Mouse (Mus musculus): ENCODE measurements around the gene Map3k3.

The Map3k3 gene

DNA sequence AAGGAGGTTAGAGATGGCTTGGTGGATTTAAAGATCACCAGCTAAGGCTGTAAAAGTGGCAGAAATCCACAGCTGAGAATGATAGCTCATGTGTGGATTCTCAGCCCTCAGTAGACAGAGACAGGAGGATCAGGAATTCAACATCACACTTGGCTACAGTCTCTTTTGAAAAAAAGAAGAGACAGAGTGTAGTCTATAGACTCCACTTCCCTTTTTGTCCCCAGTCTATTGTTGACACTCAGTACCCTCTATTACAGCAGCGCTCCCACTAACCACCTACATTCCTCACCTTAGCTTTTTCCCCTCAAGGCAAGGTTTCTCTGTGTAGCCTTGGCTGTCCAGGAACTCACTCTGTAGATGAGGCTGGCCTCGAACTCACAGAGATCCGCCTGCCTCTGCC, 107.3 kb downstream of the Map3k3 start:
- CTCF ChIA-PET, result interaction anchor here (1.1 kb wide), 1 partner anchor 34 kb away, joined by 3 read pairs; no protein-coding TSS in a partner anchor

DNA sequence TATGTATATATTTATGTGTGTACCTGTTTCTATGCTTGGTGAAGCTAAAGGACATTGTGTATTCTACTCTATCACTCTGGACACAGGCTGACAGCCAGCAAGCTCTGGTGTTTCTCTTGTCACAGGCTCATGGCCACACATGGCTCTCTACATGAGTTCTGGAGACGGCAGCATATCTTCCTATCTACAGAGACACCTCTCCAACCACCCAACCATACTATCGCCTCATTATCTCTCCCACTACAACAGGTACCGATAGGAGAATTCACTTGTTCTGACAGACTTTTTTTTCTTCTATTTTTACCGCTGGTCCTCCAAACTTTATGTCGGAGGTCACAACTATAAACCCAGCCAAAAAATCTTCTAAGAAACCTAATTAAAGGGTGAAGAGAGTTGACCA, 107.8 kb downstream of the Map3k3 start:
- CTCF ChIA-PET, result interaction anchor here (0.6 to 1.1 kb wide), 2 partner anchors 34 to 641 kb away, joined by 3 to 12 read pairs; no protein-coding TSS in a partner anchor

DNA sequence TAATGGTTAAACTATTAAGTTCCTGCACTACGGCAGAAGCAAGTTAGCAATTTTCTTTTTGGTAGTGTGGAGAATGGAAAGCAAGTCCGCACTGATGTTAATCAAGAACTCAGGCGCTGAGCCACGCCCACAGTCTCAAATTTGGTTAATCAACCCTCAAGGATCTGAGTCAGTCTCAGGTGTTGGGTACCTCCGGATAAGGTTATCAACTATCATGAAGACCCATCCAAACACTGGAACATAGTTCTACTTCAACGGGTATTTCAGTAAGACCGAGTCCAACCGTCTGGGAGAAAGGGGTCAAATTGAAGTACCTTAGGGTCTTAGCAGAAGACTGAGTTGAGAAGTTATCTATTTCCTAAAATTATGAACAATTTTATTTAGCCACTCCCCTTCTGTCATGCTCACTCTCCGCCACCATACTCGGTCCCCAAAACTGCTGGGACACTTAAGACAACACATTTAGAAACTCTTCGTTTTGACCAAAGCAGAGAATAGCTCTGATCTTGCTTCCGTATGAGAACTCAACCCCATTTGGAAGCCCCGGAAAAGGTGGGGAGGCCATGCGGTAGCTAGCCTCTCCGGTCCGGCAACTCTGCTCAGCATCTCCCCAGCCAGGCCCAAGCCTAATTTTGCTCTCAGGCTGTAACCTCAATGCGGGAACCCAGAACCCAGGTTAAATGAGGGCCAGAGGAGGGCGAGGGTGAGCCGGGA, 108.4 kb downstream of the Map3k3 start:
- CTCF ChIA-PET, result interaction anchor here (0.6 kb wide), 2 partner anchors 75 to 641 kb away, joined by 4 to 12 read pairs; no protein-coding TSS in a partner anchor

DNA sequence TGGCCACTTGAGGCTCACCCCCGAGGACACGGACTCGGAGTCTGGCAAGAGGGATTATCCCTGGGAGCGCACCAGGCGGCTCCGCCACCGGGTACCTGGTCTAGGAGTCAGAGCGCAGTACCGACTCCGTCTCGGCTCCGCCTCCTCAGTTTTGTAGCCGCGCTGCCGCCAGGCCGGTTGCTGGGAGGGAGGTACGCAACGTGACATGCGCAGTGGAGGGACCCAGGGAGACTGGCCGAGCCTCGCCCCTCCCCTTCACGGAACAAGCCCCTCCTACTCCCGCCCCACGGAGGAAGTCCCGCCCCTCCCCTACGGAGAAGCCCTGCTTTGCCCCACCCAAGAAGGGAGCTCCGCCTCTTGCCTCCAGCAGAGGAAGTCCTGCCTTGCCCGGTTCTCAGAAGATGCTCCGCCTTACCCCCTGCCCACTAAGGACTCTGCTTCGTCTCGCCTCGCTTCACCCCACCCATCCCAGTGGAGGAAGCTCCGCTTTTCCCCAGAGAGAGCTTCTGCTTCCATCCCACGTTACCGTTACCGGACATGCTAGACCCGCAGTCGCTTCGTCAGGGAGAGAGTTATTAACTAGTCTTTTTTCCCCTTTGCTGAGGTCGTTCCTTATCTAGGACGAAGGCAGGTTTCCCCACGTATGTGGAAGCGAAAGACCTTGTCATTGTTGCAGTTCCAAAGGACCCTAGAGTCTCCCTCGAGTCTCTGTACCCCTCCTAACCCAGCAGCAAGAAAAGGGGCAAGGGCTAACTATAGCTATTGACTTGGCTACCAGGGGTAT, 109.2 kb downstream of the Map3k3 start:
- CTCF ChIA-PET, result interaction anchor here (0.6 to 0.8 kb wide), 5 partner anchors 12 to 726 kb away, joined by 3 to 7 read pairs (median 5); no protein-coding TSS in a partner anchor

DNA sequence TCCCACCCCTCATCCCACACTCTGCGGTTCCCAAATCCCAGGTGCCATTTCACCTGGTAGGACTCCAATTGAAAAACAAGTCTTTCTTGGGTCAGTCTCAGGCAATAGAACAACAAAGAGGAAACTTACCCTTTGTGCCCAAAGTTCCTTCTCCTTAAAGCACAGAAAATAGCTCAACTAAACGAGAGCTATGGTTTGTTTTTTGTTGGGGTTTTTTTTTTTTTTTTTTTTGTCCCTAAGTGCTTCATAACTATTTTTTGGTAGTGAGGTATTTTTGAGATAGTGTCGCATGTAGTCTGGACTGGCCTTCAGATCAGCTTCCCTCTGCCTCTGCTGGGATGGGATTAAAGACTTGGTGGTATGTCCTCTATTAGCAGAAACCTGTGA, 109.7 kb downstream of the Map3k3 start:
- CTCF ChIA-PET, result interaction anchor here (0.5 to 0.8 kb wide), 5 partner anchors 11 to 931 kb away, joined by 3 to 22 read pairs (median 6); no protein-coding TSS in a partner anchor

DNA sequence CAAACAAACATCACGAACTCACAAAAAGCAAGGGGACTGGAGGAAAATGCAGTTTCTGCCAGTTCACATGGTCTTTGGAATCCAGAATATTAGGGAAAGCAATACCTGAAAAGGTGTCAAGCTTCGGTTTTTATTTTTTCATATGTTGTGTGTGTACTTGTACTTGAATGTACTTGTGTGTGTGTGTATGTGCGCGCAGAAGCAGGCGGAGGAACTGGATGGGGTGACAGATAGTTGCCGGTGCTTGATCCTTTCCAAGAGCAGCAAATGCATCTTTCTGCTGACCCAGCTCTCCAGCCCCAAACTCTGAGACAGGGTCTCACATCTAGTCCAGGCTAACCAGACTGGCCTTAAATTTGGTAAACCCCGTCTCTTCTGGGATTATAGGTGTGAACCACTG, 110.5 kb downstream of the Map3k3 start:
- CTCF ChIA-PET, result interaction anchor here (0.5 to 1.1 kb wide), 2 partner anchors 31 to 931 kb away, joined by 3 to 22 read pairs; no protein-coding TSS in a partner anchor

DNA sequence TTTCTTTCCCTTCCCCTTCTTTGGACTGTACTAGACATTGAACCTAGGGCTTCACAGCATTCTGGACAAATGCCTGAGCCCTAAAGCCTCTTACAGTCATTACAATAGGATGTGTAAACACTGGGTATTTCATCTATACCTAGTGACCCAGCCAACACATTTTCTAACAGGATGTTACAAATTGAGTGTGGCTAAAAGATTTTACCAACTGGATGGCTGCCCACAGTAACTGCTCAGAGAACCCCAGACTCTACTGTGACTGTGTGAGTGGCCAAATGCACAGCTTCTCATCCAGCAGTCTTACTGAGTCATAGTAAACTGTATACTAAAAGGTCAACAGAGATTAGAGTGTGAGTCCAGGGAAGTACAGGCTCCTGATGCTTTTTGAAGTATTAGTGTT, 110.9 kb downstream of the Map3k3 start:
- CTCF ChIA-PET, result interaction anchor here (0.6 to 1.1 kb wide), 2 partner anchors 31 to 80 kb away, joined by 3 to 4 read pairs; no protein-coding TSS in a partner anchor

DNA sequence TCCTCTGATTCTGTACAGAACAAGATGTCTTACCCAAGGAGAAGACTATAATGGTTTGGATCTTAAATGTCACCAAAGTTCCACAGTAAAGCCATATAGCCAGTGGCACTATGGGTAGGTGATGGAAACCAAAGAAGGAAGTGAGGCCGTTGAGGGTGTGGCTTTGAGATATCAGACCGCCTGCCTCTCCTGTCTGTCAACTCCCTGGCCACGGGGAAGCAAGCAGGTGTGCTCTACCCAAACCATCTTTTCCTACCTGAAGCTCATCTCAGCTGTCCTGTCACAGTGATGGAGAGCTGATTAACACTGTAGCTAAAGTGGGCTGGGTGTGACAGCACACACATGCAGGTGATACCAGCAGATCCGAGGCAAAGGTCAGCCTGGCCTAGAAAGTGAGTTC, 113.9 kb downstream of the Map3k3 start:
- CTCF ChIA-PET, result no interaction called here

DNA sequence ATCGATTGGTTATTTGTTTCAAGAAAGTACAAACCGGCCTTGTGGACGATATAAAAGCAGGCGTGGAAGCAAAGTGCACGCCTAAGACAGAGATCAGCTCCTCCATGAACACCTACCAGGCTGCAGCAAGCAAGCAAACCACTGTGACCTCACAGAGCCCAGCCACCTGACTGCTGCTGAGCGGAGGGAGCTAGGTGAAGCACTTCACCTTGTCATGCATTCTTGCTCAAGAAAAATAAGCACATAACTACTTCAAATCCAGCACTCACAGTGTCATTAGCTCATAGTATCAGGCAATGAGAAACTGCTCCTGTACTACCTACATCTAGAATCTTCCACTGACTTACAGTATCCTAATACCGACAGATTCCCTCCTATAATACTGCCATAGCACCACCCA, 115.6 kb downstream of the Map3k3 start:
- CTCF ChIA-PET, result interaction anchor here (0.6 kb wide), 1 partner anchor 299 kb away, joined by 6 read pairs; no protein-coding TSS in a partner anchor

DNA sequence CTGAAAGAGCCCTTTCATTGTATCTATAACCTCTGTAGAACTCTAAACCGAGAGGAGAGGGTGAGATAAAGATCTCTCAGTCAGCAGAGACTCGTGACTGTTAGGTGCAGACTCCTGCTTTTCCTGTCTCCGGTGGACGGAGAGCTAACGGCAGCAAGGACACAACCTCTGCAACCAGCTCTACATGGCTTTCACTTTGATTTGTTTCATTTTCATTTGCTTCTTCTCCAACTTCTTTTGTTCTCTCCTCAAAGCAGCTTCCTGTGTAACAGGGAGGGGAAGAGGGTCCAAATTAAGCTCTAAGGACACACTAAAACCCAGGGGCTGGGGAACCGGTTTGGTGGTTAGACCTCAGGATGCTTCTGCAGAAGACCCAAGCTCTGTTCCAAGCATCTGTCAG, 116.3 kb downstream of the Map3k3 start:
- CTCF ChIA-PET, result no interaction called here

DNA sequence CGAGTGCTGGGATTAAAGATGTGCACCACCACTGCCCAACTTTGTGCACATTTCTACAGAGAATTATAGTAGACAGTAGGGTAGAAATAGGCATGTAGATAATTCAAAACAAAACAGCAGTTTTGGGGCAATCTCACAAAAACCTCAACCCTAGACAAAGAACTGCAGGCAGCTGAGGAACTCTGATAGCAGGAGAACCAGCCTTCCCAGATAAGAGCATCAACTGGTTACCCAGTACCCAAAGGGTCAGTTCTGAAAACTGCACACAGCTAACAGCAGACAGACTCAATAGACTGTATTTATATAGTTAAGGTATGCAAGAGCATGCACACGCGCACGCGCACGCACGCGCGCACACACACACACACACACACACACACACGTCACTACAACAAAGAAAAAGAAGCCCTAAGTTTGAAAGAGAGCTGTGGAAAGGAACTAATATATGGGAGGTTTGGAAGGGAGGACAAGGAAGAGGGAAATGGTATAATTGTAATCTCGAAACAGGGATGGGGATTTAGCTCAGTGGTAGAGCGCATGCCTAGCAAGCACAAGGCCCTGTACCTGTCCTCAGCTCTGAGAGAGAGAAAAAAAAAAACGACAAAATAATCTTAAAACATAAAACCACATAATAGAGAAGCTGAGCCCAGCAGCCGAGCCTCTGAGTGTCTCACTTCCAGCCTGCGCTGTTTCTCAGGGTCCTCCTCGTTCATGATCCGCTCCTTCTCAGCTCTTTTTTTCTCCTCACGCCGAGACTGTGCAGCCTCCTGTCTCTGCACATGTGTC, 117.1 kb downstream of the Map3k3 start:
- CTCF ChIA-PET, result no interaction called here

DNA sequence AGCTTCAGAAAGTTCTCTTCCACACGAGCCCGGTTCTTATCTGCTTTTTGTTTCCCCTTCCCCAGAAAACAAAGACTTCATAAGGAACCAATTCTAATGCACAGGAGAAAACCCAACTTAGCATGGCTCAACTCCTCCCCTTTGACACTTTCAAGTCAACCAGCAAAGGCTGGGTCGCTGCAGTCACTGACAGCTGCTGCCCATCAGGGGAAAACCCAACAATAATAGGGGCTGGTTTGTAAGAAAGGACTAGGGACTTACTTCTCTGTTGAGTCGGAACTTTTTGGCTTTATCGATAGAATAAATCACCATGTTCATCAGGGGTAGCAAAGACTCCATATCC, 117.7 kb downstream of the Map3k3 start, which contains the start of gene Strada:
Gene Strada (minus strand): TSS at position 46 of the 343 bp plus-strand sequence.
- CTCF ChIA-PET, result no interaction called here
